Mouse (Mus musculus) embryonic fibroblast, embryonic 13.5 days (primary cell): ENCODE results near the gene Son. TPM values are rescaled to one million over a fixed set of nuclear protein-coding genes. Genes with fewer than 3 reads are reported as not detected.

Experiments
- H3K27ac ChIP-seq: 2 replicates; pipeline ENCODE4 v1.5.1; 2012; ENCODE audit warnings: low read length, control low read depth, inconsistent platforms; ENCODE audit not compliant: insufficient read depth
- H3K4me1 ChIP-seq: 2 replicates; pipeline ENCODE4 v1.6.1; 2011; ENCODE audit warnings: low read length; ENCODE audit not compliant: control insufficient read depth, insufficient read depth
- H3K4me3 ChIP-seq: 2 replicates; pipeline ENCODE4 v1.5.1; 2011; ENCODE audit warnings: mild to moderate bottlenecking, control low read depth, low read length; ENCODE audit not compliant: insufficient read depth
- CTCF ChIP-seq: IDR thresholded peaks from 2 replicates; pipeline ENCODE4 v1.5.1; 2011; ENCODE audit warnings: mild to moderate bottlenecking, control low read depth, low read length, moderate library complexity, borderline replicate concordance; ENCODE audit not compliant: insufficient read depth
- POLR2A ChIP-seq: IDR thresholded peaks from 2 replicates; pipeline ENCODE4 v1.6.1; 2011; ENCODE audit warnings: low read depth, mild to moderate bottlenecking, control low read depth, low read length, moderate library complexity
- polyA plus RNA-seq: library from polyadenylated mRNA; stranded (reverse); fragments of >200 nt; gene quantifications from 2 replicates; pipeline ENCODE4 v1.2.4, GENCODE M21; 2011; ENCODE audit warnings: low read depth; ENCODE audit not compliant: missing spikeins, insufficient read length

Son gene
- polyA plus RNA-seq, 1 experiment: 242 TPM

DNA sequence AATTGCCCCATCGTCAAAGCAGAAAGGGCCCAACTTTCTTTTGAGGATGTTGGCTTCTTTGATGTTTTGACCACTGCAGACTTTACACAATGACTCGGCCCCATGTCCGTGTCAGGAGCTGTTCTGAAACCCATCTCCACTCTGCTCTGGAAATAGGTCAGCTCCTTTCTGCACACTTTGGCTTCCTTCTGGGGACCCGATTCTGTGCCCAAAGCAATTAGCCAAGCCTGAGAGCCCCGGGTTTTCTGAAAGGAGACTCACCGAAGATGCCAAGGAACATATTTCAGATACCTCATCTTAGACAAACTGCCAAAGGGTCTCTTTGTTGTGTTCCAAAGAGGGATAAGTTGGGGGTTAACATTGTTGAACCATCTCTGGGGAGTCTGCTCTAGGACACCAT is 32.8 kb upstream of the Son start:
- Histone ChIP-seq H3K27ac (no peak overlapping the region), H3K4me3 (no peak overlapping the region), H3K4me1 (no peaks in the 10 kb centered on the region)
- TF ChIP-seq CTCF (no peak), POLR2A (no peak)

DNA sequence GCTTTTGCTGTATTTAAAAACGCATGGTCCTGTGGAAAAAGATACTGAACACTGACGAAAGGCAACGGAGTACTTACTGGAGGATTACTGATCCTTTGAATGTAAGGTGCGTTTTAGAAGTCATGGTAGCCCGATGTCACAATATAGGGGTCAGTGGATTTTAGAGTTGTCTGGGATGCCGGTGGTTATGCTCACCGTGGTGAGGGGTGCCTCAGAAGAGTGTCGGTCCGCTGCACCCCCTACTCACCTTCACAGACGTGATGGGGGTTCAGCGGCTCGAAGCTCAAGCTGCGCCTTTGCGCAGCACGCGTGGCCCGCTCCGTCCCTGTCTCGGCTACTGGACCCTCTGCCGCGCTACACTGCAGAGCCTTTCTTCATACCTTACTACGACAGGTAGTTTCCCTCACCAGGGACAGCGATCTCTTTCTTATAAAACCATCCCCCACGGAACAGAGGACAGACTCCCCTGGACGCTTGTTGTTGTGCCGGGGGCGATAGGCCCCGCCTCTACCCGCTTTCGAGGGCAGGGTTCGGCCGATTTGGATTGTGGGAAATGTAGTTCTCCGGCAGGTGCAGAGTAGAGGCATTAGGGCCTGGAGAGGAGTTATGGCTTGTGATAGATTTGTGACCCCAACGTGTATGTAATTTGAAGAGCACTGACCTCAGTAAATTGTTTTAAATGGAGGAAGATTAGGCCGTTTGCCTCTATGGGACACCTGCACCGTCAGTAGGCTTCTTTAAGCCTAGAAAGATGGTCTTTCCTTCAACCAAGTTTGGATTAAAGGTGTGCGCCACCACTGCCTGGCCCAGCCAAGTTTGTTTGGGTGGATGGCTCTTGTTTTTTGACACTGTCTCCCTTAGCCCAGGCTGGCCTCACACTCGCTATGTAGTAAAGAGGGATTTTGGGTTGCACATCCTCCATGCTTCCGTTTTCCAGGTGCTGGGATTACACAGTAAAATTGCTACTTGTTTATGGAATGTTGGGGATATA is 28.5 kb upstream of the Son start, which contains the start of gene Dnajc28:
Gene Dnajc28 (minus strand): TSS at position 516 of the 991 bp plus-strand sequence.
- Histone ChIP-seq H3K4me3 (peak within 1 kb of the TSS; percentile 84), H3K4me1 (no peaks in the 10 kb centered on the region), H3K27ac (no peak within 1 kb of the TSS)
- TF ChIP-seq POLR2A (peak; percentile 43; the same call in 1 of the 2 replicates), CTCF (no peak)

DNA sequence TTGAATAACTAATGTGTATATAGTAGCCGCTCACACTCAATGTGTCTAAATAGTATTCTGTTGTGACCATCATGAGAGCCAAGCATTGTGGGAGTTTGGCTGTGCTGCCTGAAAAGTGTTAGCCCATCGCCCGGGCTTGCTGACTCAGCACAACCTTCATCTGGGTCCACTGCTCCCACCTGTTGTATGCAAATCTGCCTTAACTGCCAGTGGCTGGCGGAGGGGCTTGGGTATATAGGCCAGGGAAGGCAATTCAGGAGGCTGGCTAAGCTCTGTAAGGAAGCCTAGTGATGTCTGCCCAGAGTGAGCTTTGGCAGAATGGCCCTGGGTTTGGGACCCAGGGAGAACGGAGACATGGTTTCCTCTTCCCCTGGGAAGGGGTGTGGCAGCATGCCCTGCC is 27.1 kb upstream of the Son start:
- Histone ChIP-seq H3K4me1 (no peaks in the 10 kb centered on the region), H3K4me3 (no peak overlapping the region), H3K27ac (no peak overlapping the region)
- no peak for TF ChIP-seq POLR2A
- no peak for TF ChIP-seq CTCF

DNA sequence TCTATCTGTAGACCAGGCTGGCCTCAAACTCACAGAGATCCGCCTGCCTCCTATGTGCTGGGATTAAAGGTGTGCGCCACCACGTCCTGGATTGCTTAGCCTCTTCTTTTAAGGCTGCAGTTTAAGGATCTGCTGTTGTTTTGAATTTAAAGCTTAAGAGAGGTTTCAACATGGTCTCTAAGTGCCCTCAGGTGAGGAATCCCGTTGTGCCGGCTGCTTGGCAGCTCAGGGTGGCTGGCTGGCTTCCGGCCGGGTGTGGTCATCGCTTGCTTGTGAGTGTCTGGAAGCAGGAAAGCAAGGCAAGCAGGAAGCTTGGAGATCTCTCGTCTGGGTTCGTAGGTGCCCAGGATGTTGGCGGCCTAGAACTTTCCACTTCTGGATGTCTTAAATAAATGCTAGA is 26.3 kb upstream of the Son start:
- no peaks in the 10 kb centered on the region for H3K4me1 ChIP-seq
- H3K27ac ChIP-seq: no peak overlapping the region
- no peak overlapping the region for H3K4me3 ChIP-seq
- no peak for TF ChIP-seq CTCF

DNA sequence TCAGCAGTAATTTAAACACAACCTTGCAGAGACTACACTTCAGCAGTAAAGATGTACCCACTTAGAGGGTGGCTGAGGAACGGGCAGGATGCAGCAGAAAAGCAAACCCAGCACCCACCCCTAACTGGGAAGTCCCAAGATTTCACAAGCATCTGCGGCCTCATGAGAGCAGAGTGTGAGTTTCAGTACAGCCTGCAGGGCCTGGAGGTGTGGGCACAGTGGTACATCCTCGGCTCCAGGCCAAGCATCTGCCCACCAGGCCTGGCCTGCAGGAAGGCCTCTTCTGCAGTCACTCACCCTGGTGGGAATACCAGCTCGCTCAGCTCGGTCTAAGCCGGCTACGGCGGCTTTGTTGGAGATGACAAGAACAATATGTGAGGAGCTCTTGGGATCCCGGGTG is 24.2 kb upstream of the Son start:
- no peak overlapping the region for H3K4me3 ChIP-seq
- no peak overlapping the region for H3K27ac ChIP-seq
- no peaks in the 10 kb centered on the region for H3K4me1 ChIP-seq
- TF ChIP-seq POLR2A (no peak), CTCF (no peak)

DNA sequence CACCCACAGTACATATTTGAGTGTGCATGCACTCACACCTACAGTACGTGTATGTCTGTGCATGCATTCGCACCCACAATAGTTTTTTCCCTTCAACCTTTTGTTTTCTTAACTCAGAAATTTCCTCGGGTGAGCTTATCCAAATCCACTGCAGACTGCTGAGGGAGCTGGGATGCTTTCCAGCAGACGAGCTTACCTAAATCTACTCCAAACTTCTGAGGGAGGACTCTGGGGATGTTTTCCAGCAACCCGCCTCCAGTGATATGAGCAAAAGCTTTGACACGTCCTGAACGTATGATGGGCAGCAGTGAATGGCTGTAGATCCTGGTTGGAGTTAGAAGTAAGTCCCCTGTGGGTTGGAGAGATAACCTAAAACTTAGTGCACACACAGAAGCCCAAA is 19.5 kb upstream of the Son start:
- TF ChIP-seq CTCF: no peak
- no peak for TF ChIP-seq POLR2A
- Histone ChIP-seq H3K4me3 (no peak overlapping the region), H3K27ac (no peak overlapping the region), H3K4me1 (no peaks in the 10 kb centered on the region)

DNA sequence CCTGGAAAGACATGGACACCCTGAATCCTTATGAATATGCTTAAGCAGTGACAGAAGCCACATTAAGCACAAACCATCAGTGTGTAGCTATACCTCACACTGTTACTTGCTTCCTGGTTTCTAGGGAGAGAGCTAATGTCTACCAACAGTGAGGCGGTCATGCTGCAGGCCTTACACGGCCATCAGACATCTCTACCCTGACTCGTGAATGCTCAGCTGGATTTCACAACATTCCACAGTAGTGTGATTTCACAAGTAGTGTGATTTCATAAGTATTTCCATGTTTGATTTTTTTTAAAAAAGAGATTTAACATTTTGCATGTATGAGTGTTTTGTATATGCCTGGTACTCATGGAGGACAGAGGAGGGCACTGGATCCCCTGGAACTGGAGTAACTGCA is 18.6 kb upstream of the Son start:
- H3K4me1 ChIP-seq: no peaks in the 10 kb centered on the region
- no peak overlapping the region for H3K27ac ChIP-seq
- H3K4me3 ChIP-seq: no peak overlapping the region
- TF ChIP-seq CTCF (no peak), POLR2A (no peak)

DNA sequence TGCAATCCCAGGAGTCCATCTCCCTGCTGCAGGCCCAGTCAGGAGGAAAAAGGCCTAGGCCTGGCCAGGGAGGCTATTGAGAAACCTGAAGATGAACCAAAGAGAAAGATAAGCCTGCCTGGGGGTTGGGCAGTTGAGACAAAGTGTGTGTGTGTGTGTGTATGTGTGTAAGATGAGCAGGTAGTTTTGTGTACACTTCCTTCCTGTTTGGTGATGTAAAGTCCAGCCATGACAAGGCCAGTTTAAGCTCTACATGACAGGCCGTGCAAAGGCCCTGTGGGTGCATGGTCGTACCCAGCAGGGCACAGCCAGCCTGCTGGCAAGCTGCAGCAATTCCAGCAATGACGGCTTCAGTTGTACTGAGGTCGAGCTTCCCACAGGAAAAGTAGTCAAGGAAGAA is 17.6 kb upstream of the Son start:
- H3K27ac ChIP-seq: no peak overlapping the region
- no peak overlapping the region for H3K4me3 ChIP-seq
- TF ChIP-seq POLR2A (no peak), CTCF (no peak)
- no peaks in the 10 kb centered on the region for H3K4me1 ChIP-seq

DNA sequence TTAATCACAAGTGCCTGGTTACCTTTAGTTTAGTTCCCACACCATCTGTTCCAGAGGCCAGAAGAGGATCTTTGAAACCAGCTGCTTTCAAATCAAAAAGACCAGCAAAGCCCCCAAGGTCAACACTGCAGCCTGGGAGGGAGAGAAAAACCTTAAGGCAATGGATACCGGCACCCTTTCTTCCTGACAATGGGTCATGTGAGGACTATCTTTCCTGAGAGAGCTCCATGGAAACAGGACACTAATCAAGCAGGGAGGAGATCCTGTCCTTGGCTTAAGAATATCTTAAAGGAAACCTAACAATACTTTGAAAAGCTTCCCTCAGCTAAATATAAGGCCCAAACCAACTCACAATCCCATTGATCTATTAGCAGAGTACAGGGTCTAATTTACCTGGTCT is 16.7 kb upstream of the Son start:
- no peak overlapping the region for H3K27ac ChIP-seq
- TF ChIP-seq CTCF: no peak
- TF ChIP-seq POLR2A: no peak
- no peaks in the 10 kb centered on the region for H3K4me1 ChIP-seq
- H3K4me3 ChIP-seq: no peak overlapping the region

DNA sequence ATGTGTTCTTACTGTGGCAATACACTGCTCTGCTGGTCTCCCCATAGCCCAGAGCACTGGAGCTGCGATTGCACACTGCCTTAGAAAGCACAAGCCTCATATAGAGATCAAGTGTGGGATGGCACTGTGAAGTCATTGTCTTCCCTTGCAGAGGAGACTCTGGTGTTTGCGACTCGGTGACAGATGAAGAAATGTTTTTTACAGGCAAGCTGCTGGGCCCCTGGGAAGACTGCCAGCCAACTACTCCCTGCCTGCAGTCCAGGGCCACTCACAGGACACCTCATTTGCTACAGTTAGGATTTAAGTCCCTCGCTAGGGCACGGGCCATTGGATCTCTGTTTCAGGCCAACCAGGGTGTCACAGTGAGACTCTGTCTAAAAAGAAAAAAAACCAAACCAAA is 14.9 kb upstream of the Son start:
- H3K4me1 ChIP-seq: no peaks in the 10 kb centered on the region
- H3K27ac ChIP-seq: no peak overlapping the region
- TF ChIP-seq CTCF: no peak
- no peak for TF ChIP-seq POLR2A
- no peak overlapping the region for H3K4me3 ChIP-seq
